Mouse (Mus musculus): Measurements from ENCODE around the gene Mzf1.
A peak's percentile ranks its signal among the peaks of the same experiment; 100 is the strongest.

The Mzf1 gene

GRCm38 (mm10) chr7:13054287-13055010 lies at the start of gene Mzf1:
Mzf1 (minus strand) TSS chr7:13054764.
- peak; percentile 82 to 90 for DNase-seq (ENCODE audit: low spot score in 2 of 2)

GRCm38 (mm10) chr7:13095073-13095472 lies 40.5 kb upstream of the Mzf1 start, which contains the start of gene Vmn1r85:
Vmn1r85 (minus strand) TSS chr7:13095173.
- no peak for DNase-seq (ENCODE audit: low spot score in 2 of 2)

GRCm38 (mm10) chr7:13072293-13072692 lies 17.7 kb upstream of the Mzf1 start:
- no peak for DNase-seq (ENCODE audit: low spot score in 2 of 2)

- peak in 1 of 2 experiments; percentile 44 for DNase-seq (ENCODE audit: low spot score in 2 of 2)
These were observed 8.8 kb upstream of the Mzf1 start for GRCm38 (mm10) chr7:13063399-13063798.

- DNase-seq (ENCODE audit: low spot score in 2 of 2): no peak
These were observed 5.0 kb upstream of the Mzf1 start for GRCm38 (mm10) chr7:13059536-13059935.

GRCm38 (mm10) chr7:13056913-13057700 lies 2.5 kb upstream of the Mzf1 start:
- DNase-seq (ENCODE audit: low spot score in 2 of 2): no peak

GRCm38 (mm10) chr7:13053961-13054286 lies 640 bp downstream of the Mzf1 start:
- DNase-seq (ENCODE audit: low spot score in 2 of 2): no peak

GRCm38 (mm10) chr7:13053501-13053900 lies 1.1 kb downstream of the Mzf1 start:
- no peak for DNase-seq (ENCODE audit: low spot score in 2 of 2)

- DNase-seq (ENCODE audit: low spot score in 2 of 2): no peak
These were observed 1.6 kb downstream of the Mzf1 start for GRCm38 (mm10) chr7:13053001-13053400.

- DNase-seq (ENCODE audit: low spot score in 2 of 2): peak; percentile 66 to 81
These were observed 8.5 kb downstream of the Mzf1 start for GRCm38 (mm10) chr7:13046084-13046483.

GRCm38 (mm10) chr7:13044254-13044625 lies 10.3 kb downstream of the Mzf1 start:
- DNase-seq (ENCODE audit: low spot score in 2 of 2): peak in 1 of 2 experiments; percentile 64

- DNase-seq (ENCODE audit: low spot score in 2 of 2): peak in 1 of 2 experiments; percentile 67
These were observed 10.9 kb downstream of the Mzf1 start for GRCm38 (mm10) chr7:13043445-13044253.

- peak in 1 of 2 experiments; percentile 62 for DNase-seq (ENCODE audit: low spot score in 2 of 2)
These were observed 11.5 kb downstream of the Mzf1 start for GRCm38 (mm10) chr7:13043120-13043444.

- no peak for DNase-seq (ENCODE audit: low spot score in 2 of 2)
These were observed 12.1 kb downstream of the Mzf1 start for GRCm38 (mm10) chr7:13042511-13042910.

GRCm38 (mm10) chr7:13041256-13041655 lies 13.3 kb downstream of the Mzf1 start:
- no peak for DNase-seq (ENCODE audit: low spot score in 2 of 2)

- no peak for DNase-seq (ENCODE audit: low spot score in 2 of 2)
These were observed 15.4 kb downstream of the Mzf1 start for GRCm38 (mm10) chr7:13039181-13039580.

GRCm38 (mm10) chr7:13038621-13039169 lies 15.9 kb downstream of the Mzf1 start:
- no peak for DNase-seq (ENCODE audit: low spot score in 2 of 2)

- peak; percentile 96 to 98 for DNase-seq (ENCODE audit: low spot score in 2 of 2)
These were observed 16.5 kb downstream of the Mzf1 start, which contains the start of gene Ube2m for GRCm38 (mm10) chr7:13037901-13038555. Ube2m (minus strand) TSS chr7:13038275.

- peak in 1 of 2 experiments; percentile 82 for DNase-seq (ENCODE audit: low spot score in 2 of 2)
These were observed 17.2 kb downstream of the Mzf1 start for GRCm38 (mm10) chr7:13037366-13037765.

GRCm38 (mm10) chr7:13036806-13037205 lies 17.8 kb downstream of the Mzf1 start:
- no peak for DNase-seq (ENCODE audit: low spot score in 2 of 2)

- peak in 1 of 2 experiments; percentile 63 for DNase-seq (ENCODE audit: low spot score in 2 of 2)
These were observed 19.2 kb downstream of the Mzf1 start for GRCm38 (mm10) chr7:13035211-13035855.

All from spleen, postnatal 4 days (tissue).